21 mouse cellular contexts compared by ENCODE assay signal in the genomic region with DNA sequence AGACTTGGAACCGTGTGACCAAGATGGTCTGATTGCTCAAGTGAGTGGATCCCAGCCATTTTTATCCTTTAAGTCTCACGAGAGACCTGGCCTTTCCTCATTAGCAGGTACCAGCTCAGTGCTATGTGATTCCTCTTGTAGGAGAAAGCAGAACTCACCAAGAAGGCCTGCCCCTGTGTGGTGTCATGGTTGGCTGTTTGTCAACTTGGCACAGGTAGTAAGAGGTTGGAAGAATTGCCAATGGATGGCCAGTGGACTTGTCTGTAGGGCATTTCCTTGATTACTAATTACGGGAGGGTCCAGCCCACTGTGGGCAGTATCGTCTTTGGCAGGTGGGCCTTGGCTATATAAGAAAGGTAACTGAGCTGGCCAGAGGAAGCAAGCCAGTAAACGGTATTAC.
DNase-seq lines count a peak whose midpoint lies in the region; ATAC-seq and TF ChIP-seq lines count a peak whose summit lies in the region.
"Had no signal": no experiment of that assay in that cellular context is flagged by ENCODE, and none has a peak within 500 bp of the region (broad histone marks: within the 10 kb centered on the region; RNA-seq: fewer than 3 reads in every experiment).

No protein-coding gene starts in this region.

- H3K27ac ChIP-seq in heart, embryonic 10.5 days: no peak overlapping the region
- no peak overlapping the region for H3K27ac ChIP-seq in kidney, adult 2 months (ENCODE audit: insufficient read depth, low read depth, low read length)
- H3K27ac ChIP-seq: embryonic facial prominence, embryonic 15.5 days; forebrain, embryonic 10.5 days; hindbrain, embryonic 13.5 days; hindbrain, postnatal 0 days had no signal

- no peaks in the 10 kb centered on the region for H3K27me3 ChIP-seq in heart, embryonic 10.5 days (ENCODE audit: insufficient read depth, poor library complexity, severe bottlenecking)
- H3K27me3 ChIP-seq in kidney, adult 2 months (replicated peaks; ENCODE audit: control insufficient read depth, insufficient read depth, low read length): no peaks in the 10 kb centered on the region
- H3K27me3 ChIP-seq: CH12.LX; embryonic facial prominence, embryonic 15.5 days; heart, embryonic 12.5 days; hindbrain, embryonic 13.5 days had no signal

- TF ChIP-seq CTCF in kidney, adult 2 months (conservative IDR thresholded peaks at IDR 0.05; ENCODE audit: insufficient read depth, insufficient read length, low read depth, low read length): no peak

- peak; percentile 48 to 59 for DNase-seq in cerebellum, postnatal 14 days
- DNase-seq in heart, adult 11 months: peak; percentile 85
- DNase-seq in heart, embryonic 10.5 days (ENCODE audit: low spot score): no peak
- peak; percentile 3 for DNase-seq in kidney, adult 2 months
- DNase-seq in kidney, postnatal 25 days: no peak
- DNase-seq in skeletal muscle tissue, adult 2 months (ENCODE audit: low read depth, low spot score): peak; percentile 47
- DNase-seq: adrenal gland, adult 8-10 months; cerebellum, adult 11-12 months; cerebellum, adult 9-10 months; embryo, embryonic 11 days; kidney, adult 11 months had no signal

- no peaks in the 10 kb centered on the region for H3K4me1 ChIP-seq in heart, embryonic 10.5 days
- no peaks in the 10 kb centered on the region for H3K4me1 ChIP-seq in kidney, adult 2 months (ENCODE audit: control insufficient read depth, insufficient read depth, low read length)
- H3K4me1 ChIP-seq: embryonic facial prominence, embryonic 15.5 days had no signal

- no peaks in the 10 kb centered on the region for H3K36me3 ChIP-seq in heart, embryonic 10.5 days
- H3K36me3 ChIP-seq in kidney, adult 2 months (ENCODE audit: control insufficient read depth, insufficient read depth, low read length): no peaks in the 10 kb centered on the region
- H3K36me3 ChIP-seq: embryonic facial prominence, embryonic 15.5 days; forebrain, embryonic 10.5 days; heart, embryonic 12.5 days; hindbrain, embryonic 13.5 days had no signal

- no peak for ATAC-seq in cerebellum, adult (ENCODE audit: insufficient number of reproducible peaks, low FRiP score, low TSS enrichment)
- no peak for ATAC-seq in granulocyte monocyte progenitor cell, adult 5-6 weeks (replicated peaks; ENCODE audit: poor library complexity, severe bottlenecking)
- ATAC-seq: forebrain, embryonic 14.5 days; hindbrain, postnatal 0 days had no signal

- H3K4me3 ChIP-seq in heart, embryonic 10.5 days: no peak overlapping the region
- no peak overlapping the region for H3K4me3 ChIP-seq in kidney, adult 2 months (ENCODE audit: insufficient read depth, low read depth, low read length)
- H3K4me3 ChIP-seq: embryonic facial prominence, embryonic 15.5 days; erythroblast, embryonic 14.5 days; forebrain, embryonic 10.5 days; heart, embryonic 12.5 days; hindbrain, embryonic 13.5 days had no signal

- WGBS in heart, embryonic 10.5 days: 87% methylated on average over 5 of the region's 5 CpGs
- WGBS in kidney, adult 2 months: 80% methylated on average over 5 of the region's 5 CpGs

- TF ChIP-seq POLR2A in kidney, adult 2 months (IDR thresholded peaks at IDR 0.05; ENCODE audit: low read depth, low read length): no peak

- no peaks in the 10 kb centered on the region for H3K9me3 ChIP-seq in heart, embryonic 10.5 days
- H3K9me3 ChIP-seq: embryonic facial prominence, embryonic 15.5 days; forebrain, embryonic 10.5 days; heart, embryonic 12.5 days; hindbrain, embryonic 13.5 days had no signal

Comparison
In these comparisons a context has a peak if more than half of its experiments do, and no peak if none do; other contexts are left out.
1. DNase-seq: peak in cerebellum, postnatal 14 days (2 of 2), heart, adult 11 months (single experiment), kidney, adult 2 months (single experiment) and skeletal muscle tissue, adult 2 months (single experiment); none in heart, embryonic 10.5 days (single experiment) and kidney, postnatal 25 days (0 of 2).